Mouse (Mus musculus): ENCODE measurements around the gene Slc9a9. TPM values are rescaled to one million over a fixed set of nuclear protein-coding genes. Genes with fewer than 3 reads are reported as not detected.

Gene Slc9a9
- polyA plus RNA-seq, 1 experiment from 2014 or later = 4.4 TPM

GRCm38 (mm10) chr9:94833836-94834235 is 164.1 kb downstream of the Slc9a9 start:
- no peak overlapping the region for H3K4me3 ChIP-seq (ENCODE audit: low read length)
- no peak for ATAC-seq (ENCODE audit: low read depth)
- H3K36me3 ChIP-seq (ENCODE audit: control insufficient read depth, insufficient read depth, low read length) = no peaks in the 10 kb centered on the region
- no peaks in the 10 kb centered on the region for H3K27me3 ChIP-seq (ENCODE audit: control insufficient read depth, insufficient read depth, low read depth, low read length)
- no peak overlapping the region for H3K4me2 ChIP-seq (ENCODE audit: low read depth, low read length)
- H3K9ac ChIP-seq (ENCODE audit: low read length) = no peak overlapping the region
- no peaks in the 10 kb centered on the region for H3K4me1 ChIP-seq (replicated peaks; ENCODE audit: control insufficient read depth, insufficient read depth, low read length)
- H3K9me3 ChIP-seq (ENCODE audit: control insufficient read depth, low read length) = no peaks in the 10 kb centered on the region
- no peak overlapping the region for H3K27ac ChIP-seq (ENCODE audit: low read length)
- WGBS = 61% methylated on average over 1 of the region's 1 CpGs

GRCm38 (mm10) chr9:94837384-94837783 is 167.7 kb downstream of the Slc9a9 start:
- ATAC-seq (ENCODE audit: low read depth) = no peak
- Histone ChIP-seq H3K27me3 (ENCODE audit: control insufficient read depth, insufficient read depth, low read depth, low read length) (no peaks in the 10 kb centered on the region), H3K36me3 (ENCODE audit: control insufficient read depth, insufficient read depth, low read length) (no peaks in the 10 kb centered on the region), H3K27ac (ENCODE audit: low read length) (no peak overlapping the region), H3K4me1 (replicated peaks; ENCODE audit: control insufficient read depth, insufficient read depth, low read length) (no peaks in the 10 kb centered on the region), H3K9me3 (ENCODE audit: control insufficient read depth, low read length) (no peaks in the 10 kb centered on the region), H3K9ac (ENCODE audit: low read length) (no peak overlapping the region), H3K4me3 (ENCODE audit: low read length) (no peak overlapping the region), H3K4me2 (ENCODE audit: low read depth, low read length) (no peak overlapping the region)
- WGBS = 94% methylated on average over 15 of the region's 15 CpGs

GRCm38 (mm10) chr9:94838479-94839031 is 168.8 kb downstream of the Slc9a9 start:
- Histone ChIP-seq H3K9ac (ENCODE audit: low read length) (no peak overlapping the region), H3K4me3 (ENCODE audit: low read length) (no peak overlapping the region), H3K4me2 (ENCODE audit: low read depth, low read length) (no peak overlapping the region), H3K36me3 (ENCODE audit: control insufficient read depth, insufficient read depth, low read length) (no peaks in the 10 kb centered on the region), H3K27me3 (ENCODE audit: control insufficient read depth, insufficient read depth, low read depth, low read length) (no peaks in the 10 kb centered on the region), H3K9me3 (ENCODE audit: control insufficient read depth, low read length) (no peaks in the 10 kb centered on the region), H3K4me1 (replicated peaks; ENCODE audit: control insufficient read depth, insufficient read depth, low read length) (no peaks in the 10 kb centered on the region), H3K27ac (ENCODE audit: low read length) (no peak overlapping the region)
- 84% methylated on average over 8 of the region's 8 CpGs for whole genome bisulfite sequencing
- no peak for ATAC-seq (ENCODE audit: low read depth)

- no peak for ATAC-seq (ENCODE audit: low read depth)
- WGBS = 84% methylated on average over 11 of the region's 11 CpGs
- H3K9me3 ChIP-seq (ENCODE audit: control insufficient read depth, low read length) = no peaks in the 10 kb centered on the region
- no peaks in the 10 kb centered on the region for H3K27me3 ChIP-seq (ENCODE audit: control insufficient read depth, insufficient read depth, low read depth, low read length)
- no peaks in the 10 kb centered on the region for H3K4me1 ChIP-seq (replicated peaks; ENCODE audit: control insufficient read depth, insufficient read depth, low read length)
- H3K36me3 ChIP-seq (ENCODE audit: control insufficient read depth, insufficient read depth, low read length) = no peaks in the 10 kb centered on the region
- H3K4me3 ChIP-seq (ENCODE audit: low read length) = no peak overlapping the region
- H3K9ac ChIP-seq (ENCODE audit: low read length) = no peak overlapping the region
- H3K27ac ChIP-seq (ENCODE audit: low read length) = no peak overlapping the region
- no peak overlapping the region for H3K4me2 ChIP-seq (ENCODE audit: low read depth, low read length)
Measured at GRCm38 (mm10) chr9:94839204-94839603, 169.5 kb downstream of the Slc9a9 start.

- no peak overlapping the region for H3K4me2 ChIP-seq (ENCODE audit: low read depth, low read length)
- no peaks in the 10 kb centered on the region for H3K4me1 ChIP-seq (replicated peaks; ENCODE audit: control insufficient read depth, insufficient read depth, low read length)
- no peak overlapping the region for H3K27ac ChIP-seq (ENCODE audit: low read length)
- no peak overlapping the region for H3K4me3 ChIP-seq (ENCODE audit: low read length)
- H3K9me3 ChIP-seq (ENCODE audit: control insufficient read depth, low read length) = no peaks in the 10 kb centered on the region
- H3K27me3 ChIP-seq (ENCODE audit: control insufficient read depth, insufficient read depth, low read depth, low read length) = no peaks in the 10 kb centered on the region
- H3K9ac ChIP-seq (ENCODE audit: low read length) = no peak overlapping the region
- no peaks in the 10 kb centered on the region for H3K36me3 ChIP-seq (ENCODE audit: control insufficient read depth, insufficient read depth, low read length)
- 79% methylated on average over 5 of the region's 5 CpGs for WGBS
- no peak for ATAC-seq (ENCODE audit: low read depth)
Measured at GRCm38 (mm10) chr9:94840398-94840797, 170.7 kb downstream of the Slc9a9 start.

GRCm38 (mm10) chr9:94840972-94841371 is 171.3 kb downstream of the Slc9a9 start:
- no peak overlapping the region for H3K9ac ChIP-seq (ENCODE audit: low read length)
- no peaks in the 10 kb centered on the region for H3K4me1 ChIP-seq (replicated peaks; ENCODE audit: control insufficient read depth, insufficient read depth, low read length)
- ATAC-seq (ENCODE audit: low read depth) = no peak
- no peak overlapping the region for H3K27ac ChIP-seq (ENCODE audit: low read length)
- H3K36me3 ChIP-seq (ENCODE audit: control insufficient read depth, insufficient read depth, low read length) = no peaks in the 10 kb centered on the region
- no peak overlapping the region for H3K4me3 ChIP-seq (ENCODE audit: low read length)
- no peaks in the 10 kb centered on the region for H3K9me3 ChIP-seq (ENCODE audit: control insufficient read depth, low read length)
- no peaks in the 10 kb centered on the region for H3K27me3 ChIP-seq (ENCODE audit: control insufficient read depth, insufficient read depth, low read depth, low read length)
- WGBS = 84% methylated on average over 4 of the region's 4 CpGs
- no peak overlapping the region for H3K4me2 ChIP-seq (ENCODE audit: low read depth, low read length)

- ATAC-seq (ENCODE audit: low read depth) = no peak
- no peaks in the 10 kb centered on the region for H3K27me3 ChIP-seq (ENCODE audit: control insufficient read depth, insufficient read depth, low read depth, low read length)
- H3K4me3 ChIP-seq (ENCODE audit: low read length) = no peak overlapping the region
- H3K27ac ChIP-seq (ENCODE audit: low read length) = no peak overlapping the region
- H3K9ac ChIP-seq (ENCODE audit: low read length) = no peak overlapping the region
- no peaks in the 10 kb centered on the region for H3K9me3 ChIP-seq (ENCODE audit: control insufficient read depth, low read length)
- WGBS = 67% methylated on average over 3 of the region's 3 CpGs
- H3K4me2 ChIP-seq (ENCODE audit: low read depth, low read length) = no peak overlapping the region
- no peaks in the 10 kb centered on the region for H3K4me1 ChIP-seq (replicated peaks; ENCODE audit: control insufficient read depth, insufficient read depth, low read length)
- H3K36me3 ChIP-seq (ENCODE audit: control insufficient read depth, insufficient read depth, low read length) = no peaks in the 10 kb centered on the region
Measured at GRCm38 (mm10) chr9:94844176-94844575, 174.5 kb downstream of the Slc9a9 start.

- H3K4me3 ChIP-seq (ENCODE audit: low read length) = no peak overlapping the region
- H3K27me3 ChIP-seq (ENCODE audit: control insufficient read depth, insufficient read depth, low read depth, low read length) = no peaks in the 10 kb centered on the region
- H3K27ac ChIP-seq (ENCODE audit: low read length) = 0 out of 2 replicates have a peak overlapping the region, but pooled peaks have one; percentile 43
- no peak overlapping the region for H3K9ac ChIP-seq (ENCODE audit: low read length)
- H3K4me1 ChIP-seq (replicated peaks; ENCODE audit: control insufficient read depth, insufficient read depth, low read length) = no peaks in the 10 kb centered on the region
- ATAC-seq (ENCODE audit: low read depth) = peak; percentile 92
- no peak overlapping the region for H3K4me2 ChIP-seq (ENCODE audit: low read depth, low read length)
- H3K9me3 ChIP-seq (ENCODE audit: control insufficient read depth, low read length) = no peaks in the 10 kb centered on the region
- H3K36me3 ChIP-seq (ENCODE audit: control insufficient read depth, insufficient read depth, low read length) = no peaks in the 10 kb centered on the region
- WGBS = 49% methylated on average over 6 of the region's 6 CpGs
Measured at GRCm38 (mm10) chr9:94847624-94848023, 177.9 kb downstream of the Slc9a9 start.

- no peaks in the 10 kb centered on the region for H3K36me3 ChIP-seq (ENCODE audit: control insufficient read depth, insufficient read depth, low read length)
- no peak overlapping the region for H3K4me2 ChIP-seq (ENCODE audit: low read depth, low read length)
- no peak overlapping the region for H3K4me3 ChIP-seq (ENCODE audit: low read length)
- no peak overlapping the region for H3K9ac ChIP-seq (ENCODE audit: low read length)
- no peaks in the 10 kb centered on the region for H3K9me3 ChIP-seq (ENCODE audit: control insufficient read depth, low read length)
- no peak overlapping the region for H3K27ac ChIP-seq (ENCODE audit: low read length)
- no peaks in the 10 kb centered on the region for H3K4me1 ChIP-seq (replicated peaks; ENCODE audit: control insufficient read depth, insufficient read depth, low read length)
- ATAC-seq (ENCODE audit: low read depth) = no peak
- WGBS = 55% methylated on average over 3 of the region's 3 CpGs
- H3K27me3 ChIP-seq (ENCODE audit: control insufficient read depth, insufficient read depth, low read depth, low read length) = no peaks in the 10 kb centered on the region
Measured at GRCm38 (mm10) chr9:94851550-94851949, 181.8 kb downstream of the Slc9a9 start.

GRCm38 (mm10) chr9:94856093-94856492 is 186.4 kb downstream of the Slc9a9 start:
- no peak overlapping the region for H3K4me2 ChIP-seq (ENCODE audit: low read depth, low read length)
- no peaks in the 10 kb centered on the region for H3K9me3 ChIP-seq (ENCODE audit: control insufficient read depth, low read length)
- no peak overlapping the region for H3K27ac ChIP-seq (ENCODE audit: low read length)
- ATAC-seq (ENCODE audit: low read depth) = no peak
- no peaks in the 10 kb centered on the region for H3K36me3 ChIP-seq (ENCODE audit: control insufficient read depth, insufficient read depth, low read length)
- H3K4me1 ChIP-seq (replicated peaks; ENCODE audit: control insufficient read depth, insufficient read depth, low read length) = no peaks in the 10 kb centered on the region
- H3K27me3 ChIP-seq (ENCODE audit: control insufficient read depth, insufficient read depth, low read depth, low read length) = no peaks in the 10 kb centered on the region
- H3K9ac ChIP-seq (ENCODE audit: low read length) = no peak overlapping the region
- WGBS = 52% methylated on average over 3 of the region's 3 CpGs
- H3K4me3 ChIP-seq (ENCODE audit: low read length) = no peak overlapping the region

Measured in lung, embryonic 16.5 days (tissue).